Mouse (Mus musculus) C2C12 (cell line): Measurements from ENCODE around the gene Atpaf2.

ENCODE experiments used
- CTCF ChIP-seq: IDR thresholded peaks from one replicate; pipeline ENCODE4 v1.5.1; 2011; ENCODE audit not compliant: control insufficient read depth, insufficient read depth, insufficient read length
- USF1 ChIP-seq: IDR thresholded peaks from one replicate; pipeline ENCODE4 v1.6.1; 2011; ENCODE audit warnings: low read depth, mild to moderate bottlenecking, control low read depth, moderate library complexity

DNA sequence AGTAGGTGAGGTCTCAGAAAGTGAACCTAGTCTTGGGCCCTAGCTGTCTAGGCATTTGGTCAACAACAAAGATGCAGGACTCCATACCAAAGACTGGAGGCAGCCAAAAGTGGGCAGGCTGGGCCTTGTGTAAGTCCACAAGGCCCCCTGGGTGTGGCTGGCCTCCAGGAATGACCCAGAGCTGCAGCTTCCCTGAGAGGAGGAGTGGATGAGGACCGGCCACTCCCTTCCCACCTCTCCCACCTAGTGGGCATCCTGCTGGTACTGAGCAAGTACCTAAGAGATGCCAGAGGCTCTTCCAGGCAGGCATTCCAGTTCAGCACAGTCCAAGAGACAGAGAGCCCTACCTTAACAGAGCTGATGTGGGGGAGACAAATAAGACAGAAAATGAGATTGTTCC lies 58.3 kb downstream of the Atpaf2 start:
- TF ChIP-seq CTCF (no peak), USF1 (no peak)
